Mouse (Mus musculus) lung, postnatal 14 days (tissue): Measurements from ENCODE around the gene Megf11.
A peak's percentile ranks its signal among the peaks of the same experiment; 100 is the strongest.

Source experiments
- DNase-seq: peaks from one replicate; pipeline ENCODE4 v3.0.0; 2021

Megf11 gene

DNA sequence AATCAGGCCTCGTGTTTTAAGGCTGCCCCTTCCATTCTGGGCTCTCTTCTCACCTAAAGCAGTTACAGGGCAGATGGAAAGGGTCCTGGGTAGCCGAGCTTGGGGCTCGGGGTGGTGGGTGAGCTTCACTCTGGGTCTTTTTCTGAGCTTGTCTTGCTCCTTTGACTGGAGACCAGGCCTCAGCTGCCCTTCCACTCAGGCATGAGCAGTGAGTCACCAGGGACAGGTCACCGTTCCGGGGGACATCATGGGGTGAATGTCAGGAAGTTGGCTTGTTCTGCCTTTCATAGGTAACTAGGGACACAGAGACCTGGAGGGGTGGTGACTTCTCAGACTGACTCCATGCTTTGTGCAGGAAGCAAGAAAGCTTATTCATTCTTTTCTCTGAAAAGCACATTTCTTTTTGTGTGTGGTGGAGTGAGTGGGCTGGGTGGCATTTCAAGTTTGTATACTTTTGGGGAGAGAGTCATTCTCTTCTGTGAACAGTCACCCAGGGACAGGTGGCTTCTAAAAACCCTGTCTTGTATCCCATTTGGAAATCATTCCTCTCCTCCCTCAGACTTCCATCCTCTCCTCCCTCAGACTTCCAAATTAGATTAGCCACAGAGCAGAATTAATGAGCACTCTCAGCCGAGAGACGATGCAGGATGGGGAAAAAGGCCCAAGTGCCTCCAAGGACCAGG is 10.0 kb downstream of the Megf11 start:
- no peak for DNase-seq

DNA sequence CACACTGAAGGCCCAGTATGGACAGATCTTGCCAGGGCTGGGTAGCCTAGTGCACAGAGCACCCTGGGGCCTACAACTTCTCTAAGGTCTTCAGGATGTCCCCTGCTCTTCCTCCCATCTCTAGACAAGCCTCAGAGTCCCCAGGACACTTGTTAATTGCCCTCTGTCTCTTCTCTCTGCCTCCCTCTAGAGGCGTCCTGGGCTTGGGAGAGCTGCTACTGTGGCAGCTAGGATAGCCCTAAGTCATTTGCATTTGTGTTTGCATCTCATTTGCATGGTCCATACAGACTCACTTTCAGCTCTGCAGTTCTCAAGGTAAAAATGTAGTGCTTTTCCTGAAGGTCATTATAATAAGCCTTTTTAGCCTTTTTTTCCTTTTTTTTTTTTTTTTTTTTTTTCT is 11.7 kb downstream of the Megf11 start:
- peak; percentile 16 for DNase-seq

DNA sequence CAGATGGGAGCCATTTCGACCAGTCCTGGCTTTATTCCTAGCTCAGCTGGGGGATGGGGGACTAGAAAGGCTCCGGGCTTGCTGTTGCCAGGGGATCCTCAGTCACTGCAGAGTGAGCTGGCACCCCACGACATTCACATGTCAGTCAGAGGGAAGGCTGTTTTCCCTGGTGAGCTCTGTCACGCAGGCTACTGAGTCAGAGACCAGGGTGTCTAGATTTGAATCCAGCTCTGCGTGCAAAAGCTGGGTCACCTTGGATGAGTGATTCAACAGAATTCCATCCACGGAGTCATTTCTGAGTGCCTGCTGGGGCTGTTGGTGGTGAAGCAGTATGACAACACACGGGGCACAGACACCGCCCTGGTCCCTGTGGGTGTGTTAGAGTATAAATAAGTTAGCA is 13.7 kb downstream of the Megf11 start:
- DNase-seq = no peak

DNA sequence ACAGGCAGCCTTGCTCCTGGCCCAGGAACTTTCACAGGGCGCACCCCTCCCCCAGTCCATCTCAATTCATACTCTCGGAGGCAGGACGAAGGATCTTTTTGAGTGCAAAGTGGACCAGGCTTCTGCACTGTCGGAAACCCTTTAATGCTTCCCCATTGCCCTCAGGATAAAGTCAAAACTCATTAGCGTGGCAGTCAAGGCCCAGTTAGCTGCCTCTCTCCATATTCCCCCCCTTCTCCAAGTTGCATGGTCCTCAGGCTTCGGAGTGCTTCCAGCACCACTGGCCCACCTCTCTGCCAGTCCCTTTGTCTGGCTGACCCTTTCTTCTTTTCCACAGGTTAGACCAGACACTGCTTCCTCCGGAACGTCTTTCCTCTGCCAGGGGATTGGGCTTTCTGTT is 16.7 kb downstream of the Megf11 start:
- DNase-seq = no peak

DNA sequence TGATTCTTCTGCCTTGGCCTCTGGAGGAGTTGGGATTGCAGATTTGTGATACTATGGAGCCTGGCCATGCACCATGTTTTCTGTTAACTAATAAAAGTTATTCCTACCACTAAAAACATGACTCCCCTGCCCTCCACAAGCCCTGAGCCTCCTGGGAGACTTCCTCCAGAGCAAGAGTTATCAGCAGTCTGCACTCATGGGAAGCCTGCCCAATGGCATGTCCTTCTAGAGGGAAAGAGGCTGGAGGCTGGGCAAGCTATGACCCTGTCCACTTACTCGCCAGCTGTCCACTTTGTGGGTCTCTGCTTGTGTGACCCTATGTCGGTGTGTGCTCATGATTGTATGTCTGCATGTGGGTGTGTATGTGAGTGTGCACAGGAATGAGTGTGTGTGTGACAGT is 21.4 kb downstream of the Megf11 start:
- no peak for DNase-seq

DNA sequence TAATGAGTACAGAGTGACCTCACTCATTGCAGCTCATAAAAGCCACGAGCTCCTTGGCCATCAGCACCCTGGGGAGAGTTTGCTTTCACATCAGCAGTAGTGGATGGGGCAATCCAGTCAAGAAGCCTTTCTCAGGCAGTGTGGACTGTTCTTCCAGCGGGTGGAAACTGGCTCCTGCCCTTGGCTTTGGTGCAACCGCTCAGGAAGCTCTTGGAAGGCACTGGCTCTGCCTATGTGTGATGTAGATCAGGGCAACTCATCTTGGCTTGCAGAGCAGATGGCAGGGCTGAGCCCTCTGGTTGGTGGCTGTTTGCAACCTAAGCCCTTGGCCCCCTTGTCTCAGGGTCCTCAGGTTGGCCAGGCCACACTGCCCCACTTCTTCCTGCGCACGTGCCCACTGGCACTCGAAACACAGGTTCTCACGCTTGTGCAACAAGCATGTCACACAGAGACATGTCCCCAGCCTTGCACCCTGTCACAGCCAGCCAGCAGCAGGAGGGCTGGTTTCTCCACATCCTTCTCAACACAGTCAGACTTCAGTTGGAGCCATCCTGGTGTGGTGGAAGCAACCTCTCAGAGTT is 22.1 kb downstream of the Megf11 start:
- DNase-seq = no peak

DNA sequence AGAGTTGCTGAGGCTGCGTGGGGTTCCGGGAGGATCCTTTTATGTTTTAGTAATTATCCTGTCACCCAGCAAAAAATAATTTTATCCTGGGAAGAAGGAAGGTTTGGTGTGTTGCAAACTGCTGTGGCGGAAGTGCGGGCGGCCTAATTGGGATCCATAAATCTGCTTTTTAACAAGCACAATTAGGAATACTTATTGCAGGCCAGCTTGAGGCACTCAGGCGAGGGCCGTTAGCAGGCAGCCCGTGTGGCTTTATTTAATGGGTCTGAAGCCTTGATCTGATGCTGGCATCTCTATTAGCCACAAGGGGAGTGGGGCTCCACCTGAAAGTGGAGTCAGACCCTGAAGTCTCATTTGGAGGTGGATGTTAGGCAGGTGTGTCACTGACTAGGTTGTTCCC is 23.4 kb downstream of the Megf11 start:
- DNase-seq = no peak

DNA sequence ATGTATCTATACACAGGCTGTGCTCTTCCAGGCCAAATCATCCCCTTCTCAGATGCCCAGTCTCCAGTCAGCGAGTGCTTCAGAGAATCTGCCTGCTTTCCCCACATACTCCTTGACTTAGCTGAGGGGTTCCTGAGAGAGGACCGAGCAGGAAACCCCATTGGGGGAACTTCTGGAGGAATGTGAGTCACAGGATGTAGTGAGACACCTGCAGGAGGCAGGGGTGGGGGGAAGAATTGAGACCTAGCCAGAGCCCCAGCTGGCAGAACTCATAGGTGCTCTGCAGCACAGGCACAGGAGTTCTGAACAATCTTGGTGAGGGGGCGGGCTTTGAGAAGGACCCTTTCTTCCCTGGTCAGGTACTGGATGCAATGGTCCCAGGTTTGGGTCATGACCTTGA is 35.0 kb downstream of the Megf11 start:
- no peak for DNase-seq

DNA sequence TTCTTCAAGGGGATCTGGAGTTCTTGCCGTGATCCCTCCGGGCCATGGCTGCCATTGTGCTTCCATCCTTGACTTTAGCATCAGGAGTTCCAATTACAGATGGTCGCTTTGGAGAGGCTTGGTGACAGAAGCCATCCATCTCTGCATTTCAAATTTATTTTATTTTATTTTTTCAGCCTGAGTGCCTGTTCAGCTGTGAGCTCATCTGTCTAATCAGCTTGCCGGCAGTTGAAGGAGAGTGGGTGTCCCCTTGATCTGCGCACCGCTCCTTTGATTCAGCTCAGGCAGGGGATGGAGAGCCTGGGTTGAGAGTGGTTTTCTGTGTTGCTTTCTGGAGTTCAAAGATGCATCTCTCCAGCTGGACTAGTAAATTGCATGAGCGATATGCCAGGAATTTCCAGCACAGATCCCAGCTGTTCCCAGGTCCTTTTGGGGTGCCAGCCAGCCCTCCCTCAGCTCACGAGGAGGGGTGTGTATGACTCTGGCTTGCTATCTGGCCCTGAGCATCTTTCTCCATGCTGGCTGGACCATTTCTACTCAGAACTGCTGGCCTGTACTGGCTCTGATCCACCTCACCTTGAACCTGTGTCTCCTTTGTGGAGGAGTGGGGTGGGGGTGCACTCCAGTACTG is 36.7 kb downstream of the Megf11 start:
- no peak for DNase-seq

DNA sequence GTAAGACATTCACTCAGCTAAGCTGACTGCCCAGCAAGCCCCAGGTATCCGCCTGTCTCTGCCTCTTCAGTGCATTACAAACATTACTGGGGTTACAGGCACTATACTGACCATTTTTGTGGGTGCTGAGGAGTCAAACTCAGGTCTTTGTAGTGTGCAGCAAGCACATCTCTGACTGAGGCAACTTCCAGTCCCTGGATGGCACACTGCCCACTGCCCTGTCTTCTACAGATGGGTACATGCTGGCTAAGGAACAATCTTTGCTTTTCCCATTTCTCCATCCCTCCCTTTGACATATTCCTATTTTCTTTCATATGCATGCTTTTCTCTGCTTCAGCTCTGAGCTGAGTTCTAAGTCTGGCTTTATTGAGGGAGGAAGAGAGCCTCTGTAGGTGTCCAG is 38.5 kb downstream of the Megf11 start:
- no peak for DNase-seq

DNA sequence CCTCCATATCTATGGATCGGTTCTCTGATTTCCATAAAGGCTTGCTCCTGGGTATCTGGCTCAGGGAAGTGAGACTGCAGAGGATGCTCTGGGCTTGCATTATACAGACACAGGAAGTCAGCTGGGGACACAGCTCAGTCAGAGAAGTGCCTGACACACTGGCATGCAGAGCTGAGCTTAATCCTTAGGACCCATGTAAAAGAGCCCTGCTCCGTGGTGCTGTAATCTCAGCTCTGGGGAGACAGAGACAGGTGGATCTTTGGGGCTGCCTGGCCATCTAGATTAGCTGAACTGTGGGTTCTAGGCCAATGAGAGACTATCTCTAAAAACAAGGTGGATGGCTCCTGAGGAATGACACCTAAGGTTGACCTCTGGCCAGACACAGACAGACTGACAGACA is 50.7 kb downstream of the Megf11 start:
- DNase-seq = no peak

DNA sequence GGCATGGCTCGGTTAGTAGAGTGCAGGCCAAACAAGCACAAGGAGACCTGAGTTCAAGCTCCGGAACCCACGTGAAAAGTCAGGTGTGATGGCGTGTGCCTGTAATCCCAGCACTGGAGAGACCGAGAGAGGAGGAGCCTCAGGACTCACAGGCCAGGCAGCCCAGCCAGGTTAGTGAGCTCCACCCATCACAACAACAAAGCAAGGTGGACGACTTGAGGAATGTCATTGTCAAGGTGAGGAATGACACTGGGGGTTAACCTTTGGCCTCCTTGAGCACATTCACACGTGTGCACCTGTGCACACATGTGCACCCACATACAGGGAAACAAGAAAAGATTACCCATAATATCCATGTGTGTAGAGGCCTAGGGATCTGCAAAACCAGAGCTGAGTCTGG is 54.7 kb downstream of the Megf11 start:
- DNase-seq = no peak

DNA sequence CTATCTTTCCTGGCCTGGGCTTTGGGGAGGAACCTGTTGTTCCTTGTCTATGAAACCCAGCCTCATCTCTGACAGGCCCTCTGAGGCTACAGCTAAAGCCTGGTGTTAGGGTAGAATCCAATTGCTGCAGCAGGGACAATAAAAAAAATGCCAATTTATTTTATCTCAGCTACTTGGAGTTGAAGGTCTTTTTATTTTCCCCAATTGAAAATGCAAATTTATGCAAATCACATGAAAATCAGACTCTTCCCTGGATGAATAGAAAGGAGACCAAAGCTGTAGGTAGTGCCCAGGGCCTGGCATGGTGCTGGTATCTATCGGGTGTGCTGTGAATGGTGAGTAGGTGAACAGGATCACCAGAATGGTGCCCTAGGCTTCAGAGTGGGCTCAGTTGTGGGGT is 60.6 kb downstream of the Megf11 start:
- DNase-seq = no peak

DNA sequence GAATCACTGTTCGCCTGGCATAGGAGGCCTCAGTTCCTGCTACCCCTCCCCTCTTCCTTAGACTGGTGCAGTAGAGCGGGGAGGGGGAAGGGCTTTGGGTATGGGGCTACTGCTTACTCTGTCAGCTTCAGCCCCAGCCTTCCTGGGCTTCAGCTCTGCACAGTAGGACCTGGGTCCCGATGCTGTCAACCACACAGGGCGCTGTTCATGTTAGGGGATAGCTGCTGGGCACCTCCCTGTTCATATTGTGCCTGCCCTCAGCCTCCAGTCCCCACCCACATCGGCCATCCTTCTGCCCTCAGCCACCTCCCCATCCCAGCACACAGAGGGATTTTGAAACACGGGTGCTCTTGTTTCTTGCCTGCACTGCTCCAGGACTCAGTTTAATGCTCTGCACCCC is 61.6 kb downstream of the Megf11 start:
- no peak for DNase-seq

DNA sequence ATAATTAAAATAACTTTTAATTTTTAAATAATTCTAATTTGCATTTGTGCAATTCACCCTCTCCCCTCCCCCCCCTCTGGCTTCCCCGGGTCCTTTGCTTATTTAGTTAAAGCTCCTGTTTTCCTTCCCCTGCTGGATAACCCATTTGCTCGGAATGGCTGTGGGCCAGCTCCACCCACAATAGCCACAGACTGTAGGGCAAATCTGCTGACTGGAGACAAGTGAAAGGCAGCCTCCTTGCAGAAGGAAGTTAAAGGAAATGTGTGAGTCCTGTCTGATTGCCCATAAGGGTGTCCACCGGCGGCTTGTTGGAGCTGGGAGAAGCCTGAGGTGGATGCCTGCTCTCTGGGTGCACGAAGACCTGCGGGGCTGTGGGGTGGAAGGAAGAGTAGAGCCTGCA is 62.1 kb downstream of the Megf11 start:
- DNase-seq = peak; percentile 39

DNA sequence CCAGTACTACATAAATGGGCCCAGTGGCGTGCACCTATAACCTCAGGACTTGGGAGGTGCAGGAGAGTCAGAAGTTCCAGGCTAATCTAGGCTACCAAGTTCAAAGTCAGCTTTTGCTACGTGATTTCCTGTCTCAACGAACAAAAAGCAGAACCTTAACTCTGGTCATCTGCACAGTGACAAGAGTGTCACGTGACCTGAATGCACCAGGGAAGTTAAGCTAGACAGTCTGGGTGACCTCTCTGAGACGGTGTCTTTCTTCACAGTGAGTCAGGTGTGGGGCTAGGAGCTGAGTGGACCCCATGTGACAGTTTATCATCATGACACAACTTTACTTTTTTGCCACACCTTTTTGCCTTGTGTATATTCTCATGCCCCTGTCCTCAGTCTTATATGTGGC is 67.3 kb downstream of the Megf11 start:
- DNase-seq = no peak

DNA sequence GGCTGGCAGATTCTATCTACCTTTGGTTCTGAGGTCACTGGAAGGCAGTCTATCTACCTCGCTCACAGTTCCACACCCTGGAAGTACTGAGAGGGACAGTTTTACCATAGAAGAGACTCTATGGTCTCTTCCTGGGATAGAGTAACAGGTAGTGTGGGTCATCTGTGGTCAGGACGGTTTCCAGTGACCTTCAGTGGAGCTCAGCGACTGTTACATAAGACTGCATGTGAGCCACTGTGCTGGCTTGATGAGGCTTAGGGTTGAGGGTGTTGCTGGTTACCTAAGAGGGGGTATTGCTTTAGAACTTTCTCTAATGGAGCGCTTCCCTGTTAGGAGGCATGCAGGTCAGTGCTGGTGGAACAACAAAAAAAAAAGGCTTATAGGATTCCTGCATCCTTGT is 68.8 kb downstream of the Megf11 start:
- no peak for DNase-seq

DNA sequence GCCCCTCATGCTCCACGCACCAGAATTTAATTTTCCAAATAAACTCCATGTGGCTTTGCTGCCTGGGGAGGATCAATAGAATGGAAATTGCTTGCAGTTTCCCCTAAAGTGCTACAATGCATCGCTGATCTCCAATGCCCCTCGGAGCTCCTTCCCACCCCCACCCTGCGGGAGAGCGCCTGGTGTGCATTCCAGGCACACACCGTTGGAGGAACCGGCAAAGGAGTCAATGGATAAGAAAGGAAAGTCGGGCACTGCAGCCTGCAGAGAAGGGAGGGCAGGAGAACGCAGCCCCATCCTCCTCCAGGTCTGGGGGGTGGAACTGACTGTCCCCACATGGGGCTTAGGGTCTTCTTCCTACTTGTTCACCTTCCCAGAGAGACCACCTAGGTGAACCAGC is 70.5 kb downstream of the Megf11 start:
- no peak for DNase-seq

DNA sequence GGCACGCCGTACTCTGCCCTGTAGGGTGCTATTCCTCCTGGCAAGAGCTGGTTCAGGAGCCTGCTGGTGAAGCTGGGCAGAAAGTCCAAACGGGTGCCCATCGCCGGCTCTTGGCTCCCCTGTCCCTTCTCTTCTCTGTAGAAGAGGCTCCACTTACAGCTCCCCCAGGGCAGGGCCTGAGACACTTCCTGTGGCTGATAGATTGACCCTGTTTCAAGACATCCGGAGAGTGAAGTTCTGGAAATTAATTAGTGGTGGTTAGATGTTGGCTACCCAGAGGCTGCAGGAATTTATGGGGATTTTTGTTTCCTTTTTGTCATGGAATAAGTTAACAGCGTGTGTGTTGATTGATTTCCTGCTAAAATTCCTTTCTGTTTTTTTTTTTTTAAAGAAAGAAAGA is 72.2 kb downstream of the Megf11 start:
- no peak for DNase-seq

DNA sequence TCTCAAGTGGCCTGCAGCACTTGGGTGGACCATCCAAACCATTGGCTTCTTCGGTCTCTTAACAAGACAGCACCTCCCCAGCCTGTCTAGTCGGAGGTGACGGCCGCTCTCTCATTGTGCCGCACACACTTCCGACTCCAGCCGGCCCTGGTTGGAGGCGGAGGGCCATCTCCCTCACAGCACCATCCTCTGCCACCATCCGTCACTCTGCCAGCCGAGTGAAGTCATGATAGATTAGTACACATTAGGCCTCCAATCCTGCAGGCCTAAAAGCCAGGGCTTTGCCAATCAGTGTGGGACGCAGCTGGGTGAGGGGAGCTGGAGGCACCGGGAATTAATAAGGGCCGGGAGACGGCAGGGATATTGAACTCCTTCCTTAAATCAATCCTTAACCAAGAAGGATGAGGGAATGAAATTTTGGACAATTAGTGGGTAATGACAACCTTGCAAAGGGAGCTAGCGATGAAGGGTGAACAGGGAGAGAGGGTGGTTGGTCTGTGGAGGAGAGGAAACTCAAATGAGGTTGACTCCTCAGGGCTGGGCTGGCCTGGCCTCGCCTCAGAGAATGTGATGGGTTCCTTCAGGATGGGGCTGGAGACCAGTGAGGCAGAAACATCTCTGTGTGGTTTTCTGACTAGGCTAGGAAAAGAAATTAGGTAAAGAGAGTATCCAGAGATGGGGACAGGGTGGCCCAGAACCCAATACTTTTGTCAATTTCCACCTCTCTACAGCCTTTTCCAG is 76.3 kb downstream of the Megf11 start:
- no peak for DNase-seq

DNA sequence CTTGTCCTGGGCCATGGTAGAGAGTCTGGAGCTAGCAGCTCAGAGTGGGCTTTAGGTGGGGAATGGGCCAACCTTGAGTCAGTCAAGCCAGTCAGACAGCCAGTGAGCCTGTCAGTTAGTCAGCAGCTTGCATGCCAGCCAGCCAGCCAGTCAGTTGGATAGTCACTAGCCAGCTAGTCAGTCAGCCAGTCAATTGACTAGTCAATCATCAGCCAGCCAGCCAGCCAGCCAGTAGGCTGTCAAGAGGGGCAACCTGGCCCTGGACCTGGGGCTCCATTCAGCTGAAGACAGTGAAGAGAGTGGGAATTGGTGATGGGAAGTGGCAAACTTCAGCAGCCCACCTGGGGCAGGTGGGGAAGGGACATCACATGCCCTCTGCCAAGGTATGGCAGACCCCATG is 77.4 kb downstream of the Megf11 start:
- no peak for DNase-seq

DNA sequence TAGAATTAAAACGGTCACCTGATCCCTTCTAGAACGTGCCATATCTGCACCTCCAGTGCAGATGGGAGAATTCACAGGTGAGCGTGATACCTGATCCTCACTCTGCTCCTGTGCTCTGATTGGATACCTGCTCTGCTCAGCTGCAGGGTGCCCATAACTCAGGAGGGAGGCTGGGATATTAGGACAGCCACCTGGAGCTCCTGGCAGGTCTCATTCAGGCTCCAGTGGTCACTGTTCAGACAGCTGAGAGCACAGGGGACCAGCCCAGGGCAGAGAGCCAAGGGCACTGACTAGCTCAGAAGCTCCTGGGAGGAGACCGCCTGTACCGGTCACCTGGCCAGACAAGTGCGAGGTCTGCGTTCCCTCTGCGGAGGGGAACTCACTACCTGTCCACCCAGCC is 80.7 kb downstream of the Megf11 start:
- DNase-seq = no peak

DNA sequence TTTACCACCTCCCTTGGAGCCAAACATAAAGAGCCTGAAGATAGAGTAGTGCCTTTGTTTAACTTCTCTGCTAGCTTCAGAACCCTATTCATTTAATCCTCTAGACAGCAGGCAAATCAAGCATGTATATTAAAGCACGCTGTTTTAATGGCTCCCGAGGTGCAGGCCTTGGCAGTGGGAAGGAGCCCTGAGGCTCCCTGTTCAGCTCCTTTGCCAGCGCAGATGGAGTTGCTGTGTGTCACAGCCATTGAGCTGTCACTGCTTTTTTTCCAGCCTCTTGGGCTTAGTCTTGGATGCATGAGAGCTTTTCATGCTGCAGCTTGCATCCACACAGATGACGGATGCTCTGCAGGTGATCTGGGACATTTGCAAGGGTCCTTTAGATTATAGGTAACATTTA is 81.1 kb downstream of the Megf11 start:
- DNase-seq = no peak

DNA sequence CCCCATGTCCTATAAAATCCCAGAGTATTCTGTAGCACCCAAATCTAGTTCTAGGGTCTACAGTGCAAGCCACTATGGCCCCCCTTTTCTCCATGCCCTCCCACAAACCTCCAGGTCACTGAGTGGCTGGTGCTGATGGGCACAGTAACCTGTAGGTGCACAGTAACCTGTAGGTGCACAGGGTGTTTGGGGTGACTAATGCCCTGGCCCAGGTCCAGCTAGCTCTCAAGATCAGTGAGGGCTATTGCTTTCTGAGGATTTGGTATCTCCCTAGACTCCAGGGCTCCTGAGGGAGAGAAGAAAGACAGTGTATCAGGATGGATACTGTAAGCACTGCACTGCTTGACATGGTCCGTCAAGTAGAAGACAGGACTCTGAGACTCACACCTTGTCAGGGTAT is 85.4 kb downstream of the Megf11 start:
- DNase-seq = no peak
